Mouse (Mus musculus) limb, embryonic 15.5 days (tissue): ENCODE data around the gene Armc3. TPM values are rescaled to one million over a fixed set of nuclear protein-coding genes. Genes with fewer than 3 reads are reported as not detected.

Experiments
- ATAC-seq: fragments of 200-750 bp; cut with Nextera tagmentation; 2 replicates; pipeline ENCODE4 v1.8.0; 2017; ENCODE audit warnings: low read depth, moderate TSS enrichment; ENCODE audit not compliant: insufficient number of reproducible peaks, low FRiP score, low TSS enrichment
- H3K27ac ChIP-seq: fragments of 300-500 bp; sonication (generic); 2 replicates; pipeline ENCODE4 v1.5.1; 2015; ENCODE audit warnings: moderate library complexity, mild to moderate bottlenecking, inconsistent platforms
- H3K27me3 ChIP-seq: fragments of 300-500 bp; sonication (generic); 2 replicates; pipeline ENCODE4 v1.6.1; 2015; ENCODE audit warnings: inconsistent platforms
- H3K36me3 ChIP-seq: fragments of 300-500 bp; sonication (generic); 2 replicates; pipeline ENCODE4 v1.6.1; 2015; ENCODE audit warnings: inconsistent platforms
- H3K4me1 ChIP-seq: fragments of 300-500 bp; sonication (generic); 2 replicates; pipeline ENCODE4 v1.6.1; 2015; ENCODE audit warnings: inconsistent platforms
- H3K4me2 ChIP-seq: fragments of 300-500 bp; sonication (generic); 2 replicates; pipeline ENCODE4 v1.6.1; 2015; ENCODE audit warnings: mild to moderate bottlenecking, inconsistent platforms
- H3K4me3 ChIP-seq: fragments of 300-500 bp; sonication (generic); 2 replicates; pipeline ENCODE4 v1.5.1; 2015; ENCODE audit warnings: mild to moderate bottlenecking, inconsistent platforms
- H3K9ac ChIP-seq: fragments of 300-500 bp; sonication (generic); 2 replicates; pipeline ENCODE4 v1.6.1; 2015; ENCODE audit warnings: inconsistent platforms
- H3K9me3 ChIP-seq: fragments of 300-500 bp; sonication (generic); 2 replicates; pipeline ENCODE4 v1.6.1; 2016; ENCODE audit warnings: inconsistent platforms
- WGBS: fragments of 180-500 bp; shearing (Covaris S2); methylation state at CpG from one replicate; pipeline ENCODE4 v1.1.7; 2015; 5-methylcytosine and 5-hydroxymethylcytosine counted together
- polyA plus RNA-seq: library from polyadenylated mRNA; unstranded; fragments of >200 nt; fragmentation: Nextera tagmentation; extraction: Ambion mirVana; gene quantifications from 2 replicates; pipeline ENCODE4 v1.2.1, GENCODE M21; 2015

Armc3 gene
- polyA plus RNA-seq, 1 experiment from 2014 or later: 0.23 TPM

DNA sequence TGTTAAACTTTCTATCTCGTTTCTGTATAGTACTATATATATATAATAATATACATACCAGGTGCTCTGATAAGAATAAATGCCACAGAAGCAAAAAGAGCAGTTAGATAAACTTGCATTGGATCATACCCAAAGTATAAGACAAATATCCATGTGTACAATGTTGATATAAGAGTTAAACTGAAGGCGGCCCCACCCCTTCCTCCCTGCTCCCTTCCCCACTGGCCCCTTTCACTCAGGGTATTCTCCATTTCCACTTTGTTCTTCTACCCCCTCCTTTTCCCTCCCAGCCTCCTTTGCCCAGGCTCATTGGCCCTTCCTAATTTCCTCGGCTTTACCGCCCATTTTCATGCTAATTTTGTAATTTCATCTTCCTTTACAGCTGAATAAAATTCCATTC is 36.5 kb downstream of the Armc3 start:
- H3K36me3 ChIP-seq: no peaks in the 10 kb centered on the region
- no peak overlapping the region for H3K4me3 ChIP-seq
- H3K27me3 ChIP-seq: no peaks in the 10 kb centered on the region
- H3K4me2 ChIP-seq: no peak overlapping the region
- H3K9me3 ChIP-seq: no peaks in the 10 kb centered on the region
- ATAC-seq: no peak
- 76% methylated on average over 4 of the region's 4 CpGs for WGBS
- no peak overlapping the region for H3K9ac ChIP-seq
- H3K27ac ChIP-seq: no peak overlapping the region
- no peaks in the 10 kb centered on the region for H3K4me1 ChIP-seq

- no peaks in the 10 kb centered on the region for H3K9me3 ChIP-seq
- no peak overlapping the region for H3K4me3 ChIP-seq
- no peak for ATAC-seq
- H3K4me2 ChIP-seq: no peak overlapping the region
- no peak overlapping the region for H3K27ac ChIP-seq
- H3K36me3 ChIP-seq: no peaks in the 10 kb centered on the region
- H3K27me3 ChIP-seq: no peaks in the 10 kb centered on the region
- WGBS: 72% methylated on average over 2 of the region's 2 CpGs
- no peak overlapping the region for H3K9ac ChIP-seq
- H3K4me1 ChIP-seq: no peaks in the 10 kb centered on the region
Measured at GRCm38 (mm10) chr2:19238771-19239170, 39.7 kb downstream of the Armc3 start.

DNA sequence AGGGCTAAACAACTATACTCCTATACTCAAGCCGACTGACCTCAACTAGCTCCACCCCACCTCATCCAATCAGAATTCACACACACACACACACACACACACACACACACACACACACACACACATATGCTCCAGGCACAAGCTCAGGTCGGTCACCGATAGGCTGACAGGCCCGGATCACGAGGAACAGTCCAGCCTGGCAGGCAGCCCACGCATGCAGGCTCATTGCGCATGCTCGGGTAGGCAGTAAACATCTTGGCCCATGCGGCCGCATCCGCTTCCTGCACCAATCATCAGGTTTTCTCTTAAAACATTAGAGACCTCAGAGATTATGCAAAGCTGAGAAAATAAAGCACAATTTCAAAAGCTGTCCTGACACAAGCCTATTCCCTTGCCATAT is 50.5 kb downstream of the Armc3 start:
- no peaks in the 10 kb centered on the region for H3K36me3 ChIP-seq
- H3K4me2 ChIP-seq: no peak overlapping the region
- H3K27ac ChIP-seq: no peak overlapping the region
- no peaks in the 10 kb centered on the region for H3K27me3 ChIP-seq
- no peaks in the 10 kb centered on the region for H3K4me1 ChIP-seq
- 70% methylated on average over 11 of the region's 11 CpGs for WGBS
- no peaks in the 10 kb centered on the region for H3K9me3 ChIP-seq
- H3K9ac ChIP-seq: no peak overlapping the region
- ATAC-seq: no peak
- no peak overlapping the region for H3K4me3 ChIP-seq

DNA sequence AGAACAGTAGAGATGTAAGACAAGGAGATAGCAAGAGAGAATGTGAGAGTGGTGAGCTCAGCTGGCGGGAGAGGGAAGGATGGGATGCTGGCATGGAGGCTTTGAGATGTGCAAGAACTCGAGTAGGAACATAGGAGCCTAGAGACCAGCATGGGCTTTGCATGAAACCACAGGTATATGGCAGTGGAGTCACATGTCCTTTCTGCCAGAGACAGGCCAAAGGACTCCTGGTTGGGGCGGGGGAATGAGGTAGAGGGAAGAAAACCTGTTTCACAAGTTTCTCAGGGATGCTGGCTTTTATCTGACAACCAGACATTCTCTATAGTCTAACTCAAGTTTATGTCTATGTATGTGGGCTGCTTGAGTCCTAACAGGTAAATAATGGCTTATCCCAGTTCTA is 55.9 kb downstream of the Armc3 start:
- H3K27ac ChIP-seq: no peak overlapping the region
- WGBS: 67% methylated on average over 3 of the region's 3 CpGs
- no peaks in the 10 kb centered on the region for H3K27me3 ChIP-seq
- no peaks in the 10 kb centered on the region for H3K36me3 ChIP-seq
- H3K4me1 ChIP-seq: no peaks in the 10 kb centered on the region
- H3K4me3 ChIP-seq: no peak overlapping the region
- H3K9me3 ChIP-seq: no peaks in the 10 kb centered on the region
- ATAC-seq: no peak
- no peak overlapping the region for H3K4me2 ChIP-seq
- no peak overlapping the region for H3K9ac ChIP-seq

DNA sequence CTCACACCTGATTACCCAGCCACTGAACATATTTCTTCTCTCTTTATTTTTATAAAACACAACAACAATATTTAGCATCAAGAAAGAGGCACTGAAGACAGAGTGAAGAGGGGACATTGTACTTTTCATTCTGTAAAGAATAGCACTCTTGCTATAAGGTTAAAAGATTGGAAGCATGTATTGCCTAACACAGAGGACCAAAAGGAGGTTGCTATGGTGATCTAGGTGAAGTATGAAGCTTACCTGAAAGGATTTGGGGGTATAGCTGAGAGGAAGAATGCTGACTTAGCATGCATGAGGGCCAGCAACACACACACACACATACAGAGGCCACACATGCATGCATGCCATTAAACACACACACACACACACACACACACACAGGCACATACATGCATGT is 58.2 kb downstream of the Armc3 start:
- H3K9me3 ChIP-seq: no peaks in the 10 kb centered on the region
- no peak for ATAC-seq
- no peak overlapping the region for H3K4me2 ChIP-seq
- H3K4me3 ChIP-seq: no peak overlapping the region
- no peak overlapping the region for H3K27ac ChIP-seq
- no peak overlapping the region for H3K9ac ChIP-seq
- no peaks in the 10 kb centered on the region for H3K36me3 ChIP-seq
- H3K27me3 ChIP-seq: no peaks in the 10 kb centered on the region
- no peaks in the 10 kb centered on the region for H3K4me1 ChIP-seq

- H3K4me2 ChIP-seq: no peak overlapping the region
- no peaks in the 10 kb centered on the region for H3K36me3 ChIP-seq
- ATAC-seq: no peak
- no peaks in the 10 kb centered on the region for H3K4me1 ChIP-seq
- no peaks in the 10 kb centered on the region for H3K27me3 ChIP-seq
- no peaks in the 10 kb centered on the region for H3K9me3 ChIP-seq
- no peak overlapping the region for H3K4me3 ChIP-seq
- WGBS: 83% methylated on average over 6 of the region's 6 CpGs
- no peak overlapping the region for H3K27ac ChIP-seq
- H3K9ac ChIP-seq: no peak overlapping the region
Measured at GRCm38 (mm10) chr2:19260399-19260798, 61.3 kb downstream of the Armc3 start.

- Histone ChIP-seq H3K27me3 (no peaks in the 10 kb centered on the region), H3K4me3 (no peak overlapping the region), H3K36me3 (no peaks in the 10 kb centered on the region), H3K4me1 (no peaks in the 10 kb centered on the region), H3K27ac (no peak overlapping the region), H3K9me3 (no peaks in the 10 kb centered on the region), H3K4me2 (no peak overlapping the region), H3K9ac (no peak overlapping the region)
- 51% methylated on average over 5 of the region's 5 CpGs for WGBS
- ATAC-seq: no peak
Measured at GRCm38 (mm10) chr2:19263375-19263774, 64.3 kb downstream of the Armc3 start.

GRCm38 (mm10) chr2:19265834-19266233 is 66.7 kb downstream of the Armc3 start:
- Histone ChIP-seq H3K4me2 (no peak overlapping the region), H3K9ac (no peak overlapping the region), H3K4me1 (no peaks in the 10 kb centered on the region), H3K36me3 (no peaks in the 10 kb centered on the region), H3K27me3 (0 out of 2 replicates have a peak, but pooled peaks cover 9% of the 10 kb centered on the region), H3K9me3 (no peaks in the 10 kb centered on the region), H3K27ac (no peak overlapping the region), H3K4me3 (no peak overlapping the region)
- WGBS: 68% methylated on average over 2 of the region's 2 CpGs
- no peak for ATAC-seq

DNA sequence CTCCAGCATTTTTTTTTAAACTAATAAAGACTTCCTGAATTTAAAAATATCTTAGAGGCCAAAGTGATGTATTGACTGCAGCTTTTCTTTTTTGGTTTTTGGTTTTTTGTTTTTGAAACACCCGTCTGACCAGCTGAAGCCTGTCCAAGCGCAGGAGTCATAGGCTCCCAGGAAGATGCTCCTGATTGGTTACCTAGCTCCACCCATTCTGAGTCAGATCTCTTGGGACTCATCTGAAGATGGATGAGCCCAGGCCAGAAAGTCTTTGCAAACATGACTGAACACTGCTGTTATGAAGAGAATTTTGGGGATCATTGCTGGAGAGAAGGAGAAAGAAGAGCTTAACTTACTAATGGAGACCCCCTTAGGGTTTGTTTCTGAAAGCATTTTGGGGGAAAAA is 68.3 kb downstream of the Armc3 start:
- 59% methylated on average over 2 of the region's 2 CpGs for WGBS

DNA sequence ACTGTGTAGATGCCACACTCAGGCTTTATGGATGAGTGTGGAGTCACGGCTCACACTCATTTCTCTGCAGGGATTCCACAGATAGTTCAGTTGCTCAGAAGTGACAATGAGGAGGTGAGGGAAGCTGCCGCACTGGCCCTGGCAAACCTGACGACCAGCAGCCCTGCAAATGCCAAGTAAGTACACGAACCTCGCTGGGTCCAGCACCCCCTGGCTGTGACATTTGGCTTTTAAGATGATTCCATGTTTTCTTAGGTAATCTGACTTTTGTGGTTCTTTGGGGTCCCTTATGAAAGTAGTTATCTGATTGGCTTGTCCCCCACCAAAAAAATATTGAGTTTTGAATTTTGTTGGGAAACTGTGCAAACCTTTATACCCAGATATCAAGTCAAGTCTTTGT is 70.9 kb downstream of the Armc3 start:
- Histone ChIP-seq H3K9ac (no peak overlapping the region), H3K4me3 (no peak overlapping the region), H3K4me2 (no peak overlapping the region), H3K4me1 (no peaks in the 10 kb centered on the region), H3K36me3 (no peaks in the 10 kb centered on the region), H3K27me3 (0 out of 2 replicates have a peak, but pooled peaks cover 13% of the 10 kb centered on the region), H3K9me3 (no peaks in the 10 kb centered on the region), H3K27ac (no peak overlapping the region)
- no peak for ATAC-seq
- 43% methylated on average over 5 of the region's 5 CpGs for WGBS

More for the DNA sequence above, 68.3 kb downstream of the Armc3 start:
- no peak overlapping the region for H3K27ac ChIP-seq
- no peak overlapping the region for H3K9ac ChIP-seq
- no peak overlapping the region for H3K4me2 ChIP-seq
- H3K36me3 ChIP-seq: no peaks in the 10 kb centered on the region
- no peak overlapping the region for H3K4me3 ChIP-seq
- no peaks in the 10 kb centered on the region for H3K4me1 ChIP-seq
- H3K9me3 ChIP-seq: no peaks in the 10 kb centered on the region
- 0 out of 2 replicates have a peak, but pooled peaks cover 13% of the 10 kb centered on the region for H3K27me3 ChIP-seq
- no peak for ATAC-seq

GRCm38 (mm10) chr2:19270709-19271120 is 71.6 kb downstream of the Armc3 start:
- H3K27me3 ChIP-seq: 0 out of 2 replicates have a peak, but pooled peaks cover 13% of the 10 kb centered on the region
- H3K27ac ChIP-seq: no peak overlapping the region
- H3K4me2 ChIP-seq: no peak overlapping the region
- WGBS: 41% methylated on average over 9 of the region's 9 CpGs
- H3K9ac ChIP-seq: no peak overlapping the region
- no peaks in the 10 kb centered on the region for H3K4me1 ChIP-seq
- no peak for ATAC-seq
- H3K36me3 ChIP-seq: no peaks in the 10 kb centered on the region
- no peak overlapping the region for H3K4me3 ChIP-seq
- no peaks in the 10 kb centered on the region for H3K9me3 ChIP-seq

DNA sequence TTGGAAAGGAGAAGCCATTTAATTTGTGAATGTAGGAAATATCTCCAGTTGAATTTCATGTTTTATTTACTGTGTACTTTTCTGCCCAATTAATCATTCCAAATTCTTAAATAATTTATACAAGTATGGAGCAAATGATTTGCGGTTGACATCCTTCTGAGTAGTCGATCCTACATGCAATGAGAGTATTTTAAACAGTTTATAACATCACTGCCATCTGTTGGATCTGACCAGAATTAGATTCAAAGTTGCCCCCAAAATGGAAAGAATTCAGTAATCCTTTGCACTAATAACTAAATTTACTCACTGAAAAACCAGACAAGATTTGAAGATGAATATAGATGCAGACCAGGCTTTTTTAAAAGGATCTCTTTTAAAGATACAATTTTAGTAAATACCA is 75.5 kb downstream of the Armc3 start:
- Histone ChIP-seq H3K9me3 (no peaks in the 10 kb centered on the region), H3K27ac (no peak overlapping the region), H3K4me2 (no peak overlapping the region), H3K4me1 (no peaks in the 10 kb centered on the region), H3K27me3 (peaks cover 16% of the 10 kb centered on the region; the same call in 1 of the 2 replicates), H3K9ac (no peak overlapping the region), H3K4me3 (no peak overlapping the region), H3K36me3 (no peaks in the 10 kb centered on the region)
- WGBS: 47% methylated on average over 2 of the region's 2 CpGs
- no peak for ATAC-seq
